Mouse (Mus musculus): ENCODE measurements around the gene Gp9.

GRCm38 (mm10) chr6:87774466-87774865 lies 3.4 kb upstream of the Gp9 start:
- no peak for TF ChIP-seq POLR2A (IDR thresholded peaks at IDR 0.05; ENCODE audit: extremely low read depth, insufficient read depth, low read length)
- TF ChIP-seq CTCF (IDR thresholded peaks at IDR 0.05; ENCODE audit: low read depth, low read length): no peak

Measured in liver, adult 2 months (tissue).